Mouse (Mus musculus) hindbrain, embryonic 10.5 days (tissue): Measurements from ENCODE around the gene Sh3bp4. TPM values are rescaled to one million over a fixed set of nuclear protein-coding genes. Genes with fewer than 3 reads are reported as not detected.

Experiments used
- DNase-seq: peaks from one replicate; pipeline ENCODE4 v3.0.0-alpha.2; 2017; ENCODE audit warnings: low spot score
- H3K27ac ChIP-seq: fragments of 300-500 bp; sonication (generic); 2 replicates; pipeline ENCODE4 v1.5.1; 2016; ENCODE audit warnings: mild to moderate bottlenecking, moderate library complexity
- H3K27me3 ChIP-seq: fragments of 300-500 bp; sonication (generic); 2 replicates; pipeline ENCODE4 v1.6.1; 2016; ENCODE audit warnings: mild to moderate bottlenecking; ENCODE audit not compliant: poor library complexity, insufficient read depth, severe bottlenecking
- H3K36me3 ChIP-seq: fragments of 300-500 bp; sonication (generic); 2 replicates; pipeline ENCODE4 v1.6.1; 2016; ENCODE audit warnings: mild to moderate bottlenecking, moderate library complexity
- H3K4me1 ChIP-seq: fragments of 300-500 bp; sonication (generic); replicated peaks from 2 replicates; pipeline ENCODE4 v1.6.1; 2016; ENCODE audit warnings: mild to moderate bottlenecking
- H3K4me3 ChIP-seq: fragments of 300-500 bp; sonication (generic); 2 replicates; pipeline ENCODE4 v1.5.1; 2016; ENCODE audit warnings: mild to moderate bottlenecking, moderate library complexity
- H3K9me3 ChIP-seq: fragments of 300-500 bp; sonication (generic); 2 replicates; pipeline ENCODE4 v1.6.1; 2016; ENCODE audit warnings: mild to moderate bottlenecking, moderate library complexity
- WGBS: fragments of 180-500 bp; shearing (Covaris S2); methylation state at CpG from one replicate; pipeline ENCODE4 v1.1.7; 2016; 5-methylcytosine and 5-hydroxymethylcytosine counted together
- polyA plus RNA-seq: library from polyadenylated mRNA; unstranded; fragments of >200 nt; fragmentation: Nextera tagmentation; extraction: Ambion mirVana; gene quantifications from 2 replicates; pipeline ENCODE4 v1.2.1, GENCODE M21; 2016

Sh3bp4 gene
- 25.3 and 27.2 TPM in 2 replicates for polyA plus RNA-seq

GRCm38 (mm10) chr1:89070103-89070700 is at the start of gene Sh3bp4:
Gene Sh3bp4 (plus strand): TSS chr1:89070415.
- Histone ChIP-seq H3K9me3 (no peaks in the 10 kb centered on the region), H3K27me3 (no peaks in the 10 kb centered on the region), H3K4me3 (peak within 1 kb of the TSS; percentile 93), H3K27ac (peak within 1 kb of the TSS; percentile 96), H3K36me3 (no peaks in the 10 kb centered on the region), H3K4me1 (peaks cover 64% of the 10 kb centered on the region)
- peak; percentile 100 for DNase-seq
- under 1% methylated on average over 63 of the region's 63 CpGs for WGBS

- 80% methylated on average over 7 of the region's 7 CpGs for WGBS
- Histone ChIP-seq H3K9me3 (no peaks in the 10 kb centered on the region), H3K27me3 (no peaks in the 10 kb centered on the region), H3K27ac (no peak overlapping the region), H3K36me3 (no peaks in the 10 kb centered on the region), H3K4me3 (no peak overlapping the region), H3K4me1 (no peaks in the 10 kb centered on the region)
- DNase-seq = no peak
Measured at GRCm38 (mm10) chr1:89022997-89023396, 47.2 kb upstream of the Sh3bp4 start.

- Histone ChIP-seq H3K27ac (no peak overlapping the region), H3K27me3 (no peaks in the 10 kb centered on the region), H3K36me3 (no peaks in the 10 kb centered on the region), H3K9me3 (no peaks in the 10 kb centered on the region), H3K4me1 (no peaks in the 10 kb centered on the region), H3K4me3 (no peak overlapping the region)
- no peak for DNase-seq
- WGBS = 78% methylated on average over 9 of the region's 9 CpGs
Measured at GRCm38 (mm10) chr1:89024696-89025612, 45.3 kb upstream of the Sh3bp4 start.

GRCm38 (mm10) chr1:89026040-89026439 is 44.2 kb upstream of the Sh3bp4 start:
- no peaks in the 10 kb centered on the region for H3K9me3 ChIP-seq
- H3K36me3 ChIP-seq = no peaks in the 10 kb centered on the region
- WGBS = 83% methylated on average over 1 of the region's 1 CpGs
- no peaks in the 10 kb centered on the region for H3K27me3 ChIP-seq
- no peak for DNase-seq
- H3K4me1 ChIP-seq = no peaks in the 10 kb centered on the region
- H3K4me3 ChIP-seq = no peak overlapping the region
- H3K27ac ChIP-seq = no peak overlapping the region

- no peak overlapping the region for H3K27ac ChIP-seq
- H3K4me1 ChIP-seq = no peaks in the 10 kb centered on the region
- no peak for DNase-seq
- WGBS = 81% methylated on average over 11 of the region's 11 CpGs
- no peaks in the 10 kb centered on the region for H3K27me3 ChIP-seq
- H3K4me3 ChIP-seq = no peak overlapping the region
- H3K9me3 ChIP-seq = no peaks in the 10 kb centered on the region
- H3K36me3 ChIP-seq = no peaks in the 10 kb centered on the region
Measured at GRCm38 (mm10) chr1:89029136-89029927, 40.9 kb upstream of the Sh3bp4 start.

- H3K4me3 ChIP-seq = no peak overlapping the region
- no peak for DNase-seq
- no peaks in the 10 kb centered on the region for H3K36me3 ChIP-seq
- H3K4me1 ChIP-seq = no peaks in the 10 kb centered on the region
- no peaks in the 10 kb centered on the region for H3K27me3 ChIP-seq
- 0 out of 2 replicates have a peak overlapping the region, but pooled peaks have one; percentile 3 for H3K27ac ChIP-seq
- 0 out of 2 replicates have a peak, but pooled peaks cover 2% of the 10 kb centered on the region for H3K9me3 ChIP-seq
- 75% methylated on average over 8 of the region's 8 CpGs for WGBS
Measured at GRCm38 (mm10) chr1:89033661-89034060, 36.6 kb upstream of the Sh3bp4 start.

- Histone ChIP-seq H3K27ac (no peak overlapping the region), H3K4me1 (0 out of 2 replicates have a peak, but pooled peaks cover 2% of the 10 kb centered on the region), H3K36me3 (no peaks in the 10 kb centered on the region), H3K9me3 (0 out of 2 replicates have a peak, but pooled peaks cover 2% of the 10 kb centered on the region), H3K4me3 (no peak overlapping the region), H3K27me3 (no peaks in the 10 kb centered on the region)
- DNase-seq = no peak
- 80% methylated on average over 4 of the region's 4 CpGs for WGBS
Measured at GRCm38 (mm10) chr1:89034061-89034460, 36.2 kb upstream of the Sh3bp4 start.

GRCm38 (mm10) chr1:89035115-89035514 is 35.1 kb upstream of the Sh3bp4 start:
- no peaks in the 10 kb centered on the region for H3K27me3 ChIP-seq
- no peaks in the 10 kb centered on the region for H3K36me3 ChIP-seq
- no peak overlapping the region for H3K27ac ChIP-seq
- H3K4me3 ChIP-seq = no peak overlapping the region
- 83% methylated on average over 5 of the region's 5 CpGs for WGBS
- peaks cover 7% of the 10 kb centered on the region; the same call in 1 of the 2 replicates for H3K4me1 ChIP-seq
- no peak for DNase-seq
- 0 out of 2 replicates have a peak, but pooled peaks cover 2% of the 10 kb centered on the region for H3K9me3 ChIP-seq

GRCm38 (mm10) chr1:89039836-89040235 is 30.4 kb upstream of the Sh3bp4 start:
- no peaks in the 10 kb centered on the region for H3K27me3 ChIP-seq
- no peaks in the 10 kb centered on the region for H3K36me3 ChIP-seq
- no peak overlapping the region for H3K4me3 ChIP-seq
- H3K4me1 ChIP-seq = peaks cover 10% of the 10 kb centered on the region; the same call in 1 of the 2 replicates
- H3K9me3 ChIP-seq = 0 out of 2 replicates have a peak, but pooled peaks cover 2% of the 10 kb centered on the region
- WGBS = 87% methylated on average over 2 of the region's 2 CpGs
- no peak for DNase-seq
- H3K27ac ChIP-seq = no peak overlapping the region

GRCm38 (mm10) chr1:89041290-89041689 is 28.9 kb upstream of the Sh3bp4 start:
- H3K27me3 ChIP-seq = no peaks in the 10 kb centered on the region
- H3K9me3 ChIP-seq = 0 out of 2 replicates have a peak, but pooled peaks cover 2% of the 10 kb centered on the region
- peaks cover 10% of the 10 kb centered on the region; the same call in 1 of the 2 replicates for H3K4me1 ChIP-seq
- DNase-seq = no peak
- H3K27ac ChIP-seq = no peak overlapping the region
- H3K4me3 ChIP-seq = no peak overlapping the region
- no peaks in the 10 kb centered on the region for H3K36me3 ChIP-seq
- 62% methylated on average over 5 of the region's 5 CpGs for WGBS

GRCm38 (mm10) chr1:89042081-89042480 is 28.1 kb upstream of the Sh3bp4 start:
- Histone ChIP-seq H3K4me1 (peaks cover 10% of the 10 kb centered on the region; the same call in 1 of the 2 replicates), H3K4me3 (no peak overlapping the region), H3K9me3 (0 out of 2 replicates have a peak, but pooled peaks cover under 1% of the 10 kb centered on the region), H3K27me3 (no peaks in the 10 kb centered on the region), H3K27ac (no peak overlapping the region), H3K36me3 (no peaks in the 10 kb centered on the region)
- no peak for DNase-seq
- WGBS = 88% methylated on average over 4 of the region's 4 CpGs

GRCm38 (mm10) chr1:89042956-89043355 is 27.3 kb upstream of the Sh3bp4 start:
- DNase-seq = no peak
- Histone ChIP-seq H3K4me3 (no peak overlapping the region), H3K4me1 (peaks cover 10% of the 10 kb centered on the region; the same call in 1 of the 2 replicates), H3K36me3 (no peaks in the 10 kb centered on the region), H3K9me3 (no peaks in the 10 kb centered on the region), H3K27ac (no peak overlapping the region), H3K27me3 (no peaks in the 10 kb centered on the region)
- WGBS = 91% methylated on average over 10 of the region's 10 CpGs
